Mouse (Mus musculus) CH12.LX (cell line): Measurements from ENCODE around the gene Gtpbp6.

ENCODE experiments used
- BHLHE40 ChIP-seq: IDR thresholded peaks from 2 replicates; pipeline ENCODE4 v1.6.1; 2011; ENCODE audit warnings: mild to moderate bottlenecking, low read depth, low read length, improper control_type of control experiment
- ETS1 ChIP-seq: conservative IDR thresholded peaks from 2 replicates; pipeline ENCODE4 v1.6.1; 2012; ENCODE audit warnings: low read depth, mild to moderate bottlenecking, inconsistent platforms, low read length, improper control_type of control experiment, moderate library complexity
- MAZ ChIP-seq: IDR thresholded peaks from 2 replicates; pipeline ENCODE4 v1.6.1; 2012; ENCODE audit warnings: low read depth, mild to moderate bottlenecking, inconsistent platforms, low read length, improper control_type of control experiment, moderate library complexity

DNA sequence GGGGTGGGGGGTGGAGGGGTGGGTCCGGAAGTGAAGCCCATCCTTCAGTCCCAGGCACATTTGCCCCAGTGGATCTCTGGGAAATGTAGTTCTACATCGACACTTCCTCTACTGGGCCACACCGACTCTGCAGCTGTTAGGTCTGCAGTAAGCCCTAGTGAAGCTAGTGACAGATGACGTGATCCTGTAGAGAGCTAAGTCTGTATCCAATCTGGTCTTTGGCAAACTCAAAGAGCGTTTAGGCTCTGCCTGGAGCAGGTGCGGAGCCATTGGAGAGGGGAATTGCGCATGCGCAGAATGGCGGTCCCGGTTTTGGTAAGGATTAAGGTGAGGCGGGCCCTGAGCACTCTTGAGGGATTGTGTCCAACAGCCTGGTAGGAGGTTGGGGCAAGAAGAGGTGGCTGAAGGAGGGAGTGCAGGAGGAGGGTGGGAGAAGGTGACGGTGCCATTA is 2.0 kb upstream of the Gtpbp6 start, which contains the start of gene Zfp605:
- no peak; the same call in 1 of the 2 replicates for TF ChIP-seq ETS1
- no peak; the same call in 1 of the 2 replicates for TF ChIP-seq BHLHE40
- TF ChIP-seq MAZ = 0 out of 2 replicates have a peak, but pooled peaks have one; percentile 39
